In the genomic region with DNA sequence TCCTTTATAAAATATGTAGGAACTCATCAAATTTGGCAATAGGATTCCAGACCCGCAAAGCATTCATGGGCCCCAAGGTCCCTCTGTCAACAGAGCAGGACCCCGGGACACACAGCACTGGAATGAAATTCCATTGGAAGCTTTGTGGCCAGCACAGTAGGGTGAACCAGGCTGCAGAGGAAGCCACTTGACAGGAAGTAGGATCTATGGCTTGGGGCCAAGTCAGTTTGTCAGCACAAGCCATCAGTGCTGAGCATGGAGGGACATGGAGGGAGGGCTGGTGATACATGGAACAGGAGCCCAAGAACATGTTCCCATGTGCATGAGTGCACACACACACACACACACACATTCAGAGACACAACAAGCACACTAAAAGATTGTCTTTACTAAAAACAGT, we compare ENCODE assay signal across 14 mouse cellular contexts. TPM values are rescaled to one million over a fixed set of nuclear protein-coding genes. Genes with fewer than 3 reads are reported as not detected.
DNase-seq lines count a peak whose midpoint lies in the region; ATAC-seq and TF ChIP-seq lines count a peak whose summit lies in the region.
"Had no signal": no experiment of that assay in that cellular context is flagged by ENCODE, and none has a peak within 500 bp of the region (broad histone marks: within the 10 kb centered on the region; RNA-seq: fewer than 3 reads in every experiment).

No protein-coding gene starts in this region.

- no peak for TF ChIP-seq POLR2A in kidney, adult 2 months (IDR thresholded peaks at IDR 0.05; ENCODE audit: low read depth, low read length)
- TF ChIP-seq POLR2A in lung, adult 2 months (IDR thresholded peaks at IDR 0.05; ENCODE audit: borderline replicate concordance, extremely low read depth, low read depth, low read length): no peak

- H3K27ac ChIP-seq in kidney, adult 2 months (ENCODE audit: insufficient read depth, low read depth, low read length): no peak overlapping the region
- no peak overlapping the region for H3K27ac ChIP-seq in kidney, embryonic 15.5 days
- H3K27ac ChIP-seq in lung, embryonic 15.5 days: no peak overlapping the region
- H3K27ac ChIP-seq: embryonic facial prominence, embryonic 12.5 days; hindbrain, embryonic 14.5 days; liver, embryonic 12.5 days had no signal

- TF ChIP-seq CTCF in kidney, adult 2 months (conservative IDR thresholded peaks at IDR 0.05; ENCODE audit: insufficient read depth, insufficient read length, low read depth, low read length): no peak
- TF ChIP-seq CTCF in lung, adult 2 months (IDR thresholded peaks at IDR 0.05; ENCODE audit: insufficient read depth, low read length): no peak

- WGBS in kidney, adult 2 months: 67% methylated on average over 2 of the region's 2 CpGs
- 79% methylated on average over 2 of the region's 2 CpGs for WGBS in kidney, embryonic 15.5 days
- WGBS in lung, embryonic 15.5 days: 52% methylated on average over 2 of the region's 2 CpGs
- 45% methylated on average over 2 of the region's 2 CpGs for WGBS in lung, adult 2 months

- H3K4me3 ChIP-seq in kidney, adult 2 months (ENCODE audit: insufficient read depth, low read depth, low read length): no peak overlapping the region
- H3K4me3 ChIP-seq in kidney, embryonic 15.5 days (replicated peaks): no peak overlapping the region
- no peak overlapping the region for H3K4me3 ChIP-seq in lung, embryonic 15.5 days
- no peak overlapping the region for H3K4me3 ChIP-seq in lung, adult 2 months (replicated peaks; ENCODE audit: extremely low read depth, low read depth, low read length)
- H3K4me3 ChIP-seq: embryonic facial prominence, embryonic 12.5 days; liver, embryonic 12.5 days had no signal

- H3K4me1 ChIP-seq in kidney, adult 2 months (ENCODE audit: control insufficient read depth, insufficient read depth, low read length): no peaks in the 10 kb centered on the region
- H3K4me1 ChIP-seq in kidney, embryonic 15.5 days: no peaks in the 10 kb centered on the region
- no peaks in the 10 kb centered on the region for H3K4me1 ChIP-seq in lung, embryonic 15.5 days
- H3K4me1 ChIP-seq in lung, adult 2 months (ENCODE audit: control insufficient read depth, insufficient read depth, low read length): no peaks in the 10 kb centered on the region
- H3K4me1 ChIP-seq: embryonic facial prominence, embryonic 12.5 days; liver, embryonic 12.5 days had no signal

- no peaks in the 10 kb centered on the region for H3K27me3 ChIP-seq in kidney, adult 2 months (replicated peaks; ENCODE audit: control insufficient read depth, insufficient read depth, low read length)
- no peaks in the 10 kb centered on the region for H3K27me3 ChIP-seq in kidney, embryonic 15.5 days
- H3K27me3 ChIP-seq in lung, embryonic 15.5 days: no peaks in the 10 kb centered on the region
- H3K27me3 ChIP-seq: embryonic facial prominence, embryonic 12.5 days; liver, embryonic 12.5 days had no signal

- H3K9ac ChIP-seq in kidney, embryonic 15.5 days: no peak overlapping the region
- no peak overlapping the region for H3K9ac ChIP-seq in lung, embryonic 15.5 days
- H3K9ac ChIP-seq: embryonic facial prominence, embryonic 12.5 days; hindbrain, embryonic 14.5 days; liver, embryonic 12.5 days had no signal

- no peaks in the 10 kb centered on the region for H3K36me3 ChIP-seq in kidney, adult 2 months (ENCODE audit: control insufficient read depth, insufficient read depth, low read length)
- no peaks in the 10 kb centered on the region for H3K36me3 ChIP-seq in kidney, embryonic 15.5 days
- H3K36me3 ChIP-seq in lung, embryonic 15.5 days: no peaks in the 10 kb centered on the region
- H3K36me3 ChIP-seq: embryonic facial prominence, embryonic 12.5 days; liver, embryonic 12.5 days had no signal

- ATAC-seq in kidney, embryonic 15.5 days (replicated peaks; ENCODE audit: low FRiP score): no peak
- ATAC-seq in lung, embryonic 15.5 days (ENCODE audit: borderline replicate concordance, extremely low read depth, low FRiP score, low TSS enrichment): peak; percentile 23; the same call in 1 of the 2 replicates
- ATAC-seq: intestine, embryonic 16.5 days; liver, embryonic 12.5 days had no signal

- no peak overlapping the region for H3K4me2 ChIP-seq in kidney, embryonic 15.5 days
- H3K4me2 ChIP-seq in lung, embryonic 15.5 days: no peak overlapping the region
- H3K4me2 ChIP-seq: embryonic facial prominence, embryonic 12.5 days; hindbrain, embryonic 14.5 days; liver, embryonic 12.5 days had no signal

- DNase-seq in adrenal gland, postnatal 36 days: peak; percentile 40 to 44
- DNase-seq in adrenal gland, postnatal 25 days: no peak
- DNase-seq in kidney, adult 2 months: peak; percentile 52
- no peak for DNase-seq in lung, adult 2 months
- DNase-seq in lung, postnatal 36 days: peak; percentile 64
- no peak for DNase-seq in right cerebral cortex, postnatal 4 days
- DNase-seq: midbrain, embryonic 14.5 days had no signal

- H3K9me3 ChIP-seq in kidney, embryonic 15.5 days (replicated peaks): no peaks in the 10 kb centered on the region
- H3K9me3 ChIP-seq in lung, embryonic 15.5 days: no peaks in the 10 kb centered on the region
- H3K9me3 ChIP-seq: embryonic facial prominence, embryonic 12.5 days; liver, embryonic 12.5 days had no signal

RNA-seq across cellular contexts. Expression of a gene that starts 10.1 kb away (rescaled TPM):
- total RNA-seq in adrenal gland, postnatal 36 days (2021): 1 to 10 TPM; 3.8 to 8.2 TPM
- total RNA-seq in adrenal gland, postnatal 25 days (2021): 3.4 and 4.8 TPM in 2 replicates
- 23.1 and 35.1 TPM in 2 replicates for polyA plus RNA-seq in kidney, adult 2 months (2012; rRNA removed)
- 4.2 and 4.4 TPM in 2 replicates for polyA plus RNA-seq in kidney, embryonic 15.5 days (2015; fragmentation: Nextera tagmentation; extraction: Ambion mirVana)
- 3.6 and 5.1 TPM in 2 replicates for polyA plus RNA-seq in lung, embryonic 15.5 days (2015; fragmentation: Nextera tagmentation; extraction: Ambion mirVana)
- 11.6 and 12.7 TPM in 2 replicates for polyA plus RNA-seq in lung, adult 2 months (2012; rRNA removed)
- total RNA-seq: granulocyte monocyte progenitor cell, adult 5-6 weeks had no signal

RNA-seq across cellular contexts. Expression of a gene that starts 49.7 kb away (rescaled TPM):
- under 1 TPM; 0.59 to 0.86 TPM for total RNA-seq in adrenal gland, postnatal 36 days (2021)
- not detected in 2 replicates for total RNA-seq in adrenal gland, postnatal 25 days (2021)
- 1.7 and 2.0 TPM in 2 replicates for polyA plus RNA-seq in kidney, adult 2 months (2012; rRNA removed)
- 3.5 and 4.0 TPM in 2 replicates for polyA plus RNA-seq in kidney, embryonic 15.5 days (2015; fragmentation: Nextera tagmentation; extraction: Ambion mirVana)
- 2.9 and 3.8 TPM in 2 replicates for polyA plus RNA-seq in lung, embryonic 15.5 days (2015; fragmentation: Nextera tagmentation; extraction: Ambion mirVana)
- 8.7 and 10.5 TPM in 2 replicates for polyA plus RNA-seq in lung, adult 2 months (2012; rRNA removed)

Comparison
In these comparisons a context has a peak if more than half of its experiments do, and no peak if none do; other contexts are left out.
1. DNase-seq: peak in adrenal gland, postnatal 36 days (2 of 2), kidney, adult 2 months (single experiment) and lung, postnatal 36 days (single experiment); none in adrenal gland, postnatal 25 days (single experiment), lung, adult 2 months (single experiment) and right cerebral cortex, postnatal 4 days (single experiment).